In genomic region chr17:81551856-81552635, GRCm38 (mm10) we compare ENCODE assay signal across 26 mouse cellular contexts.
A peak's percentile ranks its signal among the peaks of the same experiment; 100 is the strongest.
DNase-seq lines count a peak whose midpoint lies in the region; ATAC-seq and TF ChIP-seq lines count a peak whose summit lies in the region.
"Had no signal": no experiment of that assay in that cellular context is flagged by ENCODE, and none has a peak within 500 bp of the region (broad histone marks: within the 10 kb centered on the region; RNA-seq: fewer than 3 reads in every experiment).

No protein-coding gene starts in this region.

- 0 out of 2 replicates have a peak overlapping the region, but pooled peaks have one; percentile 4 for H3K27ac ChIP-seq in heart, embryonic 13.5 days (replicated peaks)
- H3K27ac ChIP-seq in bone marrow macrophage, adult 2 months (ENCODE audit: insufficient read depth, low read depth, low read length), result peak overlapping the region; percentile 28
- 0 out of 2 replicates have a peak overlapping the region, but pooled peaks have one; percentile 24 for H3K27ac ChIP-seq in intestine, embryonic 16.5 days (ENCODE audit: low read length)
- H3K27ac ChIP-seq: embryonic facial prominence, embryonic 10.5 days; forebrain, embryonic 10.5 days; heart, embryonic 15.5 days; hindbrain, embryonic 10.5 days; left cerebral cortex, adult 2 months; liver, embryonic 13.5 days had no signal

- TF ChIP-seq CTCF in bone marrow macrophage, adult 2 months (IDR thresholded peaks at IDR 0.05; ENCODE audit: low read depth, low read length), result no peak

- no peak overlapping the region for H3K4me3 ChIP-seq in heart, embryonic 13.5 days
- H3K4me3 ChIP-seq in bone marrow macrophage, adult 2 months (ENCODE audit: insufficient read depth, low read length), result no peak overlapping the region
- H3K4me3 ChIP-seq in intestine, embryonic 16.5 days (ENCODE audit: low read length), result no peak overlapping the region
- H3K4me3 ChIP-seq: embryonic facial prominence, embryonic 10.5 days; forebrain, embryonic 10.5 days; heart, embryonic 15.5 days; hindbrain, embryonic 10.5 days; left cerebral cortex, adult 2 months; liver, embryonic 13.5 days had no signal

- 0 out of 2 replicates have a peak, but pooled peaks cover 2% of the 10 kb centered on the region for H3K36me3 ChIP-seq in heart, embryonic 13.5 days
- no peaks in the 10 kb centered on the region for H3K36me3 ChIP-seq in intestine, embryonic 16.5 days (ENCODE audit: control insufficient read depth, insufficient read depth, low read length)
- H3K36me3 ChIP-seq: embryonic facial prominence, embryonic 10.5 days; forebrain, embryonic 10.5 days; heart, embryonic 15.5 days; hindbrain, embryonic 10.5 days; liver, embryonic 13.5 days had no signal

- peaks cover 53% of the 10 kb centered on the region for H3K4me1 ChIP-seq in heart, embryonic 13.5 days
- H3K4me1 ChIP-seq in bone marrow macrophage, adult 2 months (ENCODE audit: control insufficient read depth, insufficient read depth, low read length), result peaks cover 10% of the 10 kb centered on the region
- H3K4me1 ChIP-seq in intestine, embryonic 16.5 days (ENCODE audit: control insufficient read depth, insufficient read depth, low read length), result peaks cover 5% of the 10 kb centered on the region
- H3K4me1 ChIP-seq: embryonic facial prominence, embryonic 10.5 days; forebrain, embryonic 10.5 days; hindbrain, embryonic 10.5 days; liver, embryonic 13.5 days had no signal

- H3K9ac ChIP-seq in heart, embryonic 13.5 days, result no peak overlapping the region
- H3K9ac ChIP-seq in intestine, embryonic 16.5 days (ENCODE audit: low read depth, low read length), result no peak overlapping the region
- H3K9ac ChIP-seq: forebrain, postnatal 0 days; heart, embryonic 15.5 days; liver, embryonic 13.5 days had no signal

- intact Hi-C loops in heart, postnatal 25 days (cut with DNase I), result no loop called here

- ATAC-seq in heart, embryonic 13.5 days (ENCODE audit: extremely low read depth, insufficient number of reproducible peaks, low FRiP score, low TSS enrichment), result no peak
- peak; percentile 88 for ATAC-seq in intestine, embryonic 16.5 days
- ATAC-seq: forebrain, postnatal 0 days; hindbrain, embryonic 16.5 days had no signal

- H3K27me3 ChIP-seq in heart, embryonic 13.5 days (replicated peaks), result no peaks in the 10 kb centered on the region
- no peaks in the 10 kb centered on the region for H3K27me3 ChIP-seq in intestine, embryonic 16.5 days (replicated peaks; ENCODE audit: control insufficient read depth, insufficient read depth, low read length)
- H3K27me3 ChIP-seq: heart, embryonic 15.5 days; liver, embryonic 13.5 days had no signal

- no peak overlapping the region for H3K4me2 ChIP-seq in heart, embryonic 13.5 days
- no peak overlapping the region for H3K4me2 ChIP-seq in intestine, embryonic 16.5 days (ENCODE audit: low read depth, low read length)
- H3K4me2 ChIP-seq: heart, embryonic 15.5 days; liver, embryonic 13.5 days; midbrain, embryonic 11.5 days had no signal

- TF ChIP-seq POLR2A in bone marrow macrophage, adult 2 months (IDR thresholded peaks at IDR 0.05; ENCODE audit: borderline replicate concordance, low read depth, low read length), result no peak

- WGBS in heart, embryonic 13.5 days, result 72% methylated on average over 6 of the region's 6 CpGs
- 66% methylated on average over 6 of the region's 6 CpGs for WGBS in intestine, embryonic 16.5 days

- no peaks in the 10 kb centered on the region for H3K9me3 ChIP-seq in heart, embryonic 13.5 days
- no peaks in the 10 kb centered on the region for H3K9me3 ChIP-seq in intestine, embryonic 16.5 days (ENCODE audit: control insufficient read depth, low read length)
- H3K9me3 ChIP-seq: embryonic facial prominence, embryonic 10.5 days; forebrain, embryonic 10.5 days; heart, embryonic 15.5 days; hindbrain, embryonic 10.5 days; liver, embryonic 13.5 days had no signal

- no peak for DNase-seq in heart, postnatal 25 days (ENCODE audit: low spot score)
- peak; percentile 1 to 4 for DNase-seq in monocyte, adult 2 months (ENCODE audit: low read depth in 1 of 2, low spot score in 2 of 2)
- DNase-seq in adrenal gland, adult 18-20 months (ENCODE audit: low spot score in 2 of 2), result no peak
- DNase-seq in thymus, postnatal 0 days (ENCODE audit: low spot score), result no peak
- DNase-seq in thymus, postnatal 25 days, result no peak
- DNase-seq: cerebellum, adult 2 months; cerebellum, postnatal 36 days; forebrain, postnatal 0 days; gastrocnemius, postnatal 25 days; kidney, adult 18-20 months; layer of hippocampus, adult 9-11 months; liver, embryonic 13.5 days; lung, adult 2 months; right cerebral cortex, postnatal 14 days; spleen, adult 18-20 months; thymus, postnatal 14 days had no signal

Comparison
In these comparisons a context has a peak if more than half of its experiments do, and no peak if none do; other contexts are left out.
1. DNase-seq: peak in monocyte, adult 2 months (2 of 2); none in heart, postnatal 25 days (single experiment), adrenal gland, adult 18-20 months (0 of 2), thymus, postnatal 0 days (single experiment) and thymus, postnatal 25 days (single experiment).
2. Peak in every context shown above with its lines, with median percentiles within 50 percentile points of each other: H3K27ac ChIP-seq.